Mouse (Mus musculus) right cerebral cortex, postnatal 4 days (tissue): ENCODE results near the gene Abtb2.
A peak's percentile ranks its signal among the peaks of the same experiment; 100 is the strongest.

ENCODE experiments used
- DNase-seq: peaks from one replicate; pipeline ENCODE4 v3.0.0-alpha.2; 2022

Gene Abtb2

GRCm38 (mm10) chr2:103667962-103668815, 102.1 kb downstream of the Abtb2 start:
- peak; percentile 35 for DNase-seq

GRCm38 (mm10) chr2:103668939-103669338, 102.8 kb downstream of the Abtb2 start:
- no peak for DNase-seq

- no peak for DNase-seq
Measured at GRCm38 (mm10) chr2:103669561-103669960, 103.5 kb downstream of the Abtb2 start.

- DNase-seq, result peak; percentile 74
Measured at GRCm38 (mm10) chr2:103670276-103670680, 104.2 kb downstream of the Abtb2 start.

- no peak for DNase-seq
Measured at GRCm38 (mm10) chr2:103672573-103673119, 106.5 kb downstream of the Abtb2 start.

- no peak for DNase-seq
Measured at GRCm38 (mm10) chr2:103673609-103674008, 107.5 kb downstream of the Abtb2 start.

- no peak for DNase-seq
Measured at GRCm38 (mm10) chr2:103675391-103675790, 109.3 kb downstream of the Abtb2 start.

GRCm38 (mm10) chr2:103676808-103677207, 110.7 kb downstream of the Abtb2 start:
- DNase-seq, result no peak

GRCm38 (mm10) chr2:103677614-103678369, 111.7 kb downstream of the Abtb2 start:
- DNase-seq, result no peak

GRCm38 (mm10) chr2:103678433-103678832, 112.3 kb downstream of the Abtb2 start:
- no peak for DNase-seq

GRCm38 (mm10) chr2:103680364-103681110, 114.4 kb downstream of the Abtb2 start:
- DNase-seq, result no peak

- no peak for DNase-seq
Measured at GRCm38 (mm10) chr2:103681149-103681548, 115.0 kb downstream of the Abtb2 start.

GRCm38 (mm10) chr2:103682261-103682722, 116.2 kb downstream of the Abtb2 start:
- DNase-seq, result no peak

GRCm38 (mm10) chr2:103682927-103683442, 116.9 kb downstream of the Abtb2 start:
- DNase-seq, result no peak

GRCm38 (mm10) chr2:103684431-103684830, 118.3 kb downstream of the Abtb2 start:
- no peak for DNase-seq

GRCm38 (mm10) chr2:103684926-103685577, 118.9 kb downstream of the Abtb2 start:
- DNase-seq, result no peak

- no peak for DNase-seq
Measured at GRCm38 (mm10) chr2:103685581-103685980, 119.5 kb downstream of the Abtb2 start.

GRCm38 (mm10) chr2:103687143-103687542, 121.0 kb downstream of the Abtb2 start:
- no peak for DNase-seq

GRCm38 (mm10) chr2:103687888-103688287, 121.8 kb downstream of the Abtb2 start:
- no peak for DNase-seq

- peak; percentile 47 for DNase-seq
Measured at GRCm38 (mm10) chr2:103690425-103690824, 124.3 kb downstream of the Abtb2 start.

GRCm38 (mm10) chr2:103690828-103691227, 124.7 kb downstream of the Abtb2 start:
- no peak for DNase-seq

GRCm38 (mm10) chr2:103691278-103691677, 125.2 kb downstream of the Abtb2 start:
- no peak for DNase-seq
